Mouse (Mus musculus) midbrain, embryonic 15.5 days (tissue): ENCODE data around the gene Pnpla3. TPM values are rescaled to one million over a fixed set of nuclear protein-coding genes. Genes with fewer than 3 reads are reported as not detected.

Experiments
- ATAC-seq: fragments of 200-750 bp; cut with Nextera tagmentation; replicated peaks from 2 replicates; pipeline ENCODE4 v1.8.0; 2017; ENCODE audit warnings: moderate TSS enrichment
- H3K27ac ChIP-seq: fragments of 300-500 bp; sonication (generic); 2 replicates; pipeline ENCODE4 v1.5.1; 2015; ENCODE audit warnings: mild to moderate bottlenecking, inconsistent platforms
- H3K27me3 ChIP-seq: fragments of 300-500 bp; sonication (generic); replicated peaks from 2 replicates; pipeline ENCODE4 v1.6.1; 2015; ENCODE audit warnings: inconsistent platforms
- H3K36me3 ChIP-seq: fragments of 300-500 bp; sonication (generic); replicated peaks from 2 replicates; pipeline ENCODE4 v1.6.1; 2015; ENCODE audit warnings: inconsistent platforms
- H3K4me1 ChIP-seq: fragments of 300-500 bp; sonication (generic); 2 replicates; pipeline ENCODE4 v1.6.1; 2015; ENCODE audit warnings: inconsistent platforms
- H3K4me2 ChIP-seq: fragments of 300-500 bp; sonication (generic); 2 replicates; pipeline ENCODE4 v1.6.1; 2015; ENCODE audit warnings: inconsistent platforms, mild to moderate bottlenecking, moderate library complexity
- H3K4me3 ChIP-seq: fragments of 300-500 bp; sonication (generic); 2 replicates; pipeline ENCODE4 v1.5.1; 2015; ENCODE audit warnings: mild to moderate bottlenecking, inconsistent platforms
- H3K9ac ChIP-seq: fragments of 300-500 bp; sonication (generic); 2 replicates; pipeline ENCODE4 v1.6.1; 2015; ENCODE audit warnings: mild to moderate bottlenecking, inconsistent platforms
- H3K9me3 ChIP-seq: fragments of 300-500 bp; sonication (generic); 2 replicates; pipeline ENCODE4 v1.6.1; 2016; ENCODE audit warnings: inconsistent platforms
- WGBS: fragments of 180-500 bp; shearing (Covaris S2); methylation state at CpG from one replicate; pipeline ENCODE4 v1.1.7; 2015; ENCODE audit warnings: mixed read lengths; 5-methylcytosine and 5-hydroxymethylcytosine counted together
- polyA plus RNA-seq: library from polyadenylated mRNA; unstranded; fragments of >200 nt; fragmentation: Nextera tagmentation; extraction: Ambion mirVana; gene quantifications from 2 replicates; pipeline ENCODE4 v1.2.1, GENCODE M21; 2015

Gene Pnpla3
- polyA plus RNA-seq, 1 experiment from 2014 or later: 6.4 TPM

GRCm38 (mm10) chr15:84183967-84184366, 16.3 kb downstream of the Pnpla3 start:
- no peaks in the 10 kb centered on the region for H3K27me3 ChIP-seq
- WGBS: 64% methylated on average over 1 of the region's 1 CpGs
- H3K4me3 ChIP-seq: no peak overlapping the region
- no peaks in the 10 kb centered on the region for H3K36me3 ChIP-seq
- H3K4me2 ChIP-seq: no peak overlapping the region
- H3K27ac ChIP-seq: no peak overlapping the region
- no peaks in the 10 kb centered on the region for H3K9me3 ChIP-seq
- H3K9ac ChIP-seq: no peak overlapping the region
- no peaks in the 10 kb centered on the region for H3K4me1 ChIP-seq
- no peak for ATAC-seq

GRCm38 (mm10) chr15:84186196-84186595, 18.6 kb downstream of the Pnpla3 start:
- no peaks in the 10 kb centered on the region for H3K9me3 ChIP-seq
- H3K27me3 ChIP-seq: no peaks in the 10 kb centered on the region
- H3K4me1 ChIP-seq: no peaks in the 10 kb centered on the region
- H3K4me3 ChIP-seq: no peak overlapping the region
- no peak overlapping the region for H3K4me2 ChIP-seq
- WGBS: 49% methylated on average over 4 of the region's 4 CpGs
- no peak for ATAC-seq
- H3K27ac ChIP-seq: no peak overlapping the region
- no peaks in the 10 kb centered on the region for H3K36me3 ChIP-seq
- H3K9ac ChIP-seq: no peak overlapping the region

GRCm38 (mm10) chr15:84188887-84189530, 21.4 kb downstream of the Pnpla3 start:
- H3K4me2 ChIP-seq: no peak overlapping the region
- H3K9ac ChIP-seq: no peak overlapping the region
- ATAC-seq: no peak
- no peaks in the 10 kb centered on the region for H3K27me3 ChIP-seq
- H3K4me1 ChIP-seq: peaks cover 17% of the 10 kb centered on the region
- no peak overlapping the region for H3K4me3 ChIP-seq
- H3K27ac ChIP-seq: no peak overlapping the region
- no peaks in the 10 kb centered on the region for H3K9me3 ChIP-seq
- H3K36me3 ChIP-seq: no peaks in the 10 kb centered on the region
- WGBS: 56% methylated on average over 2 of the region's 2 CpGs

GRCm38 (mm10) chr15:84189881-84190280, 22.2 kb downstream of the Pnpla3 start:
- no peak overlapping the region for H3K4me2 ChIP-seq
- H3K9me3 ChIP-seq: no peaks in the 10 kb centered on the region
- no peak for ATAC-seq
- H3K4me1 ChIP-seq: peaks cover 17% of the 10 kb centered on the region
- no peak overlapping the region for H3K4me3 ChIP-seq
- no peak overlapping the region for H3K27ac ChIP-seq
- 51% methylated on average over 3 of the region's 3 CpGs for WGBS
- H3K9ac ChIP-seq: no peak overlapping the region
- no peaks in the 10 kb centered on the region for H3K36me3 ChIP-seq
- no peaks in the 10 kb centered on the region for H3K27me3 ChIP-seq

- Histone ChIP-seq H3K9ac (peak overlapping the region; percentile 68), H3K27ac (peak overlapping the region; percentile 89), H3K9me3 (no peaks in the 10 kb centered on the region), H3K36me3 (no peaks in the 10 kb centered on the region), H3K4me2 (peak overlapping the region; percentile 58), H3K4me3 (peak overlapping the region; percentile 67), H3K4me1 (peaks cover 17% of the 10 kb centered on the region), H3K27me3 (no peaks in the 10 kb centered on the region)
- ATAC-seq: peak; percentile 6; the same call in 1 of the 2 replicates
- 2% methylated on average over 9 of the region's 9 CpGs for WGBS
Measured at GRCm38 (mm10) chr15:84191724-84192057, 24.1 kb downstream of the Pnpla3 start.

GRCm38 (mm10) chr15:84192058-84192791, 24.6 kb downstream of the Pnpla3 start, which contains the start of gene Samm50:
Gene Samm50 (plus strand): TSS chr15:84192241.
- peak within 1 kb of the TSS; percentile 68 for H3K9ac ChIP-seq
- H3K36me3 ChIP-seq: 0 out of 2 replicates have a peak, but pooled peaks cover 2% of the 10 kb centered on the region
- peaks cover 17% of the 10 kb centered on the region for H3K4me1 ChIP-seq
- peak; percentile 99 for ATAC-seq
- 3% methylated on average over 48 of the region's 48 CpGs for WGBS
- no peaks in the 10 kb centered on the region for H3K9me3 ChIP-seq
- peak within 1 kb of the TSS; percentile 67 for H3K4me3 ChIP-seq
- peak within 1 kb of the TSS; percentile 89 for H3K27ac ChIP-seq
- peak within 1 kb of the TSS; percentile 58 for H3K4me2 ChIP-seq
- H3K27me3 ChIP-seq: no peaks in the 10 kb centered on the region

- H3K36me3 ChIP-seq: peaks cover 39% of the 10 kb centered on the region
- 91% methylated on average over 8 of the region's 8 CpGs for WGBS
Measured at GRCm38 (mm10) chr15:84196486-84197165, 29.0 kb downstream of the Pnpla3 start.

GRCm38 (mm10) chr15:84207327-84207726, 39.7 kb downstream of the Pnpla3 start:
- H3K36me3 ChIP-seq: peaks cover 57% of the 10 kb centered on the region; the same call in 1 of the 2 replicates

More at GRCm38 (mm10) chr15:84196486-84197165, 29.0 kb downstream of the Pnpla3 start:
- Histone ChIP-seq H3K9me3 (no peaks in the 10 kb centered on the region), H3K4me1 (peaks cover 13% of the 10 kb centered on the region), H3K9ac (no peak overlapping the region), H3K4me2 (no peak overlapping the region), H3K4me3 (no peak overlapping the region), H3K27ac (no peak overlapping the region), H3K27me3 (no peaks in the 10 kb centered on the region)
- ATAC-seq: no peak

GRCm38 (mm10) chr15:84209517-84210412, 42.1 kb downstream of the Pnpla3 start:
- Histone ChIP-seq H3K9me3 (no peaks in the 10 kb centered on the region), H3K36me3 (peaks cover 41% of the 10 kb centered on the region; the same call in 1 of the 2 replicates), H3K27me3 (no peaks in the 10 kb centered on the region), H3K27ac (no peak overlapping the region), H3K4me2 (no peak overlapping the region), H3K4me3 (no peak overlapping the region), H3K4me1 (peaks cover 4% of the 10 kb centered on the region), H3K9ac (no peak overlapping the region)
- ATAC-seq: no peak
- WGBS: 90% methylated on average over 11 of the region's 11 CpGs

More at GRCm38 (mm10) chr15:84207327-84207726, 39.7 kb downstream of the Pnpla3 start:
- ATAC-seq: no peak
- 98% methylated on average over 4 of the region's 4 CpGs for WGBS
- Histone ChIP-seq H3K9ac (no peak overlapping the region), H3K4me2 (no peak overlapping the region), H3K27ac (no peak overlapping the region), H3K4me3 (no peak overlapping the region), H3K9me3 (no peaks in the 10 kb centered on the region), H3K27me3 (no peaks in the 10 kb centered on the region), H3K4me1 (peaks cover under 1% of the 10 kb centered on the region)

- H3K36me3 ChIP-seq: peaks cover 40% of the 10 kb centered on the region; the same call in 1 of the 2 replicates
- H3K27ac ChIP-seq: no peak overlapping the region
- H3K4me3 ChIP-seq: no peak overlapping the region
- no peaks in the 10 kb centered on the region for H3K27me3 ChIP-seq
- WGBS: 96% methylated on average over 13 of the region's 13 CpGs
- no peaks in the 10 kb centered on the region for H3K9me3 ChIP-seq
- no peak for ATAC-seq
- peaks cover 4% of the 10 kb centered on the region for H3K4me1 ChIP-seq
- no peak overlapping the region for H3K4me2 ChIP-seq
- H3K9ac ChIP-seq: no peak overlapping the region
Measured at GRCm38 (mm10) chr15:84210461-84210860, 42.8 kb downstream of the Pnpla3 start.

- 93% methylated on average over 13 of the region's 13 CpGs for WGBS
- no peak overlapping the region for H3K4me2 ChIP-seq
- H3K27ac ChIP-seq: no peak overlapping the region
- no peaks in the 10 kb centered on the region for H3K9me3 ChIP-seq
- H3K36me3 ChIP-seq: peaks cover 38% of the 10 kb centered on the region; the same call in 1 of the 2 replicates
- H3K4me3 ChIP-seq: no peak overlapping the region
- no peak overlapping the region for H3K9ac ChIP-seq
- no peak for ATAC-seq
- H3K27me3 ChIP-seq: no peaks in the 10 kb centered on the region
- peaks cover 4% of the 10 kb centered on the region for H3K4me1 ChIP-seq
Measured at GRCm38 (mm10) chr15:84210941-84211340, 43.3 kb downstream of the Pnpla3 start.
